Mouse (Mus musculus) lung, embryonic 16.5 days (tissue): ENCODE measurements around the gene Gsdma2. TPM values are rescaled to one million over a fixed set of nuclear protein-coding genes. Genes with fewer than 3 reads are reported as not detected.

Experiments used
- ATAC-seq: fragments of 200-750 bp; cut with Nextera tagmentation; 2 replicates; pipeline ENCODE4 v1.8.0; 2017; ENCODE audit warnings: low read depth, mild to moderate bottlenecking, moderate library complexity
- H3K27ac ChIP-seq: fragments of 300-500 bp; sonication (generic); 2 replicates; pipeline ENCODE4 v1.5.1; 2014; ENCODE audit warnings: mild to moderate bottlenecking, control low read depth, low read length
- H3K27me3 ChIP-seq: fragments of 300-500 bp; sonication (generic); 2 replicates; pipeline ENCODE4 v1.6.1; 2014; ENCODE audit warnings: low read depth, low read length, mixed read lengths; ENCODE audit not compliant: control insufficient read depth, insufficient read depth
- H3K36me3 ChIP-seq: fragments of 300-500 bp; sonication (generic); 2 replicates; pipeline ENCODE4 v1.6.1; 2014; ENCODE audit warnings: low read length; ENCODE audit not compliant: control insufficient read depth, insufficient read depth
- H3K4me1 ChIP-seq: fragments of 300-500 bp; sonication (generic); replicated peaks from 2 replicates; pipeline ENCODE4 v1.6.1; 2014; ENCODE audit warnings: low read length, mixed read lengths; ENCODE audit not compliant: control insufficient read depth, insufficient read depth
- H3K4me2 ChIP-seq: fragments of 300-500 bp; sonication (generic); 2 replicates; pipeline ENCODE4 v1.6.1; 2014; ENCODE audit warnings: low read depth, low read length, control low read depth
- H3K4me3 ChIP-seq: fragments of 300-500 bp; sonication (generic); 2 replicates; pipeline ENCODE4 v1.5.1; 2014; ENCODE audit warnings: mild to moderate bottlenecking, low read length, control low read depth
- H3K9ac ChIP-seq: fragments of 300-500 bp; sonication (generic); 2 replicates; pipeline ENCODE4 v1.6.1; 2014; ENCODE audit warnings: low read length, control low read depth
- H3K9me3 ChIP-seq: fragments of 300-500 bp; sonication (generic); 2 replicates; pipeline ENCODE4 v1.6.1; 2016; ENCODE audit warnings: low read length; ENCODE audit not compliant: control insufficient read depth
- WGBS: fragments of 180-500 bp; shearing (Covaris S2); extraction: QIAGEN DNeasy Blood & Tissue Kit; methylation state at CpG from one replicate; pipeline ENCODE4 v1.1.7; 2014; 5-methylcytosine and 5-hydroxymethylcytosine counted together
- polyA plus RNA-seq: library from polyadenylated mRNA; unstranded; fragments of >200 nt; fragmentation: Nextera tagmentation; extraction: Ambion mirVana; gene quantifications from 2 replicates; pipeline ENCODE4 v1.2.1, GENCODE M21; 2015

Gsdma2 gene
- polyA plus RNA-seq, 1 experiment from 2014 or later, result not detected

- H3K9me3 ChIP-seq, result no peaks in the 10 kb centered on the region
- peaks cover 17% of the 10 kb centered on the region for H3K4me1 ChIP-seq
- no peak overlapping the region for H3K4me3 ChIP-seq
- H3K9ac ChIP-seq, result no peak overlapping the region
- no peaks in the 10 kb centered on the region for H3K27me3 ChIP-seq
- 64% methylated on average over 5 of the region's 5 CpGs for WGBS
- peaks cover 21% of the 10 kb centered on the region for H3K36me3 ChIP-seq
- H3K4me2 ChIP-seq, result no peak overlapping the region
- H3K27ac ChIP-seq, result no peak overlapping the region
- ATAC-seq, result no peak
These were observed 55.8 kb downstream of the Gsdma2 start for GRCm38 (mm10) chr11:98702323-98702722.

GRCm38 (mm10) chr11:98705021-98705420 lies 58.5 kb downstream of the Gsdma2 start:
- H3K9ac ChIP-seq, result no peak overlapping the region

More at GRCm38 (mm10) chr11:98705021-98705420, 58.5 kb downstream of the Gsdma2 start:
- WGBS, result 78% methylated on average over 10 of the region's 10 CpGs
- no peak for ATAC-seq
- Histone ChIP-seq H3K27me3 (no peaks in the 10 kb centered on the region), H3K36me3 (peaks cover 21% of the 10 kb centered on the region), H3K27ac (no peak overlapping the region), H3K4me2 (no peak overlapping the region), H3K4me1 (peaks cover 43% of the 10 kb centered on the region), H3K4me3 (no peak overlapping the region), H3K9me3 (no peaks in the 10 kb centered on the region)

Other genes starting within 250 kb of the Gsdma2 start
- gene Pgap3, start 246.3 kb upstream of the Gsdma2 start, polyA plus RNA-seq, result 15.0 and 16.2 TPM in 2 replicates
- 39.3 and 41.4 TPM in 2 replicates for gene Erbb2, start 234.3 kb upstream of the Gsdma2 start, polyA plus RNA-seq
- 87.5 and 97.5 TPM in 2 replicates for gene Mien1, start 207.8 kb upstream of the Gsdma2 start, polyA plus RNA-seq
- gene Grb7, start 200.4 kb upstream of the Gsdma2 start, polyA plus RNA-seq, result 45.6 and 47.6 TPM in 2 replicates
- 0.33 and 1.1 TPM in 2 replicates for gene Ikzf3, start 100.7 kb upstream of the Gsdma2 start, polyA plus RNA-seq
- gene Zpbp2, start 95.7 kb upstream of the Gsdma2 start, polyA plus RNA-seq, result 0.18 TPM in 1 of 2 replicates, not detected in the other
- gene Ormdl3, start 59.4 kb upstream of the Gsdma2 start, polyA plus RNA-seq, result 50.8 and 51.2 TPM in 2 replicates
- gene Lrrc3c, start 48.5 kb upstream of the Gsdma2 start, polyA plus RNA-seq, result not detected in 2 replicates
- 0.69 and 1.2 TPM in 2 replicates for gene Gm12355, start 21.1 kb upstream of the Gsdma2 start, polyA plus RNA-seq
- not detected in 2 replicates for gene Gsdma3, start 20.4 kb upstream of the Gsdma2 start, polyA plus RNA-seq
- 0.09 TPM in 1 of 2 replicates, not detected in the other for gene Gsdma, start 17.6 kb downstream of the Gsdma2 start, polyA plus RNA-seq
- 165 and 177 TPM in 2 replicates for gene Psmd3, start 35.8 kb downstream of the Gsdma2 start, polyA plus RNA-seq
- not detected in 2 replicates for gene Csf3, start 54.5 kb downstream of the Gsdma2 start, polyA plus RNA-seq
- 56.6 and 57.8 TPM in 2 replicates for gene Med24, start 82.7 kb downstream of the Gsdma2 start, polyA plus RNA-seq
- gene Thra, start 93.9 kb downstream of the Gsdma2 start, polyA plus RNA-seq, result 36.3 and 36.4 TPM in 2 replicates
- 1.4 and 1.6 TPM in 2 replicates for gene Nr1d1, start 128.6 kb downstream of the Gsdma2 start, polyA plus RNA-seq
- 19.4 and 20.3 TPM in 2 replicates for gene Msl1, start 148.8 kb downstream of the Gsdma2 start, polyA plus RNA-seq
- 33.2 and 36.6 TPM in 2 replicates for gene Casc3, start 158.1 kb downstream of the Gsdma2 start, polyA plus RNA-seq
- gene Rapgefl1, start 190.0 kb downstream of the Gsdma2 start, polyA plus RNA-seq, result 1.3 and 1.4 TPM in 2 replicates
- gene Wipf2, start 216.9 kb downstream of the Gsdma2 start, polyA plus RNA-seq, result 4.6 and 4.8 TPM in 2 replicates